ENCODE assay signal across 8 mouse cellular contexts in genomic region chr12:78099761-78100160, GRCm38 (mm10).
DNase-seq lines count a peak whose midpoint lies in the region; ATAC-seq lines count a peak whose summit lies in the region.
"Had no signal": no experiment of that assay in that cellular context is flagged by ENCODE, and none has a peak within 500 bp of the region (broad histone marks: within the 10 kb centered on the region; RNA-seq: fewer than 3 reads in every experiment).

No protein-coding gene starts in this region.

- DNase-seq in layer of hippocampus, adult 11-12 months (ENCODE audit: low spot score): peak; percentile 31
- no peak for DNase-seq in layer of hippocampus, adult 9-10 months (ENCODE audit: low spot score)
- peak; percentile 87 for DNase-seq in MN1 (ENCODE audit: low spot score)
- DNase-seq in brain, adult 2 months (ENCODE audit: low read depth, low spot score): peak; percentile 89
- DNase-seq in layer of hippocampus, adult 9-11 months: peak; percentile 68
- DNase-seq: thymus, postnatal 25 days had no signal

- no peak for ATAC-seq in megakaryocyte, adult 5-6 weeks (ENCODE audit: poor library complexity, severe bottlenecking)
- ATAC-seq in monocyte, adult 5-6 weeks (replicated peaks; ENCODE audit: insufficient number of reproducible peaks, low FRiP score, low TSS enrichment, poor library complexity, severe bottlenecking): no peak
